7 mouse cellular contexts compared by ENCODE assay signal in the genomic region with DNA sequence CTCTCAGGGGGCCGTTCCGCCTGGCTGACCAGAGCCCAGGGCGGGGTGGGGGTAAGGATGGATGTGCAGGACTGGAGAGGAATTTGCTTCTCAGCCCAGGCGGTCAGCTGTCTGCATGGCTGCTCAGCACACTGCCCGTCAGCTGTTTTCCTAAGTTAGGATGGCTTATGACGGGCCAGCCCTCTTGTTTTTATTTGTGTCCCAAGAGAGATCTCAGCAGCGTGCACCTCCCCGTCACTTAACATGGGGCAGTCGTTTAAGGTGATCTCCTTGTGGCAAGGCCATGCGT. TPM values are rescaled to one million over a fixed set of nuclear protein-coding genes. Genes with fewer than 3 reads are reported as not detected.
DNase-seq lines count a peak whose midpoint lies in the region; ATAC-seq and TF ChIP-seq lines count a peak whose summit lies in the region.

No protein-coding gene starts in this region.

- TF ChIP-seq CTCF in bone marrow, adult 2 months (IDR thresholded peaks at IDR 0.05; ENCODE audit: control insufficient read depth, insufficient read depth, low read length) = no peak
- no peak for TF ChIP-seq CTCF in embryonic fibroblast, embryonic 13.5 days (IDR thresholded peaks at IDR 0.05; ENCODE audit: borderline replicate concordance, insufficient read depth, low read length)
- no peak for TF ChIP-seq CTCF in small intestine, adult 2 months (IDR thresholded peaks at IDR 0.05; ENCODE audit: extremely low read depth, insufficient read length, insufficient replicate concordance, low read depth, low read length)

- H3K4me3 ChIP-seq in bone marrow, adult 2 months (replicated peaks; ENCODE audit: control insufficient read depth, low read depth, low read length) = peak overlapping the region; percentile 95
- H3K4me3 ChIP-seq in embryonic fibroblast, embryonic 13.5 days (ENCODE audit: insufficient read depth, low read length) = peak overlapping the region; percentile 85
- peak overlapping the region; percentile 84; the same call in 1 of the 2 replicates for H3K4me3 ChIP-seq in hindbrain, embryonic 12.5 days
- H3K4me3 ChIP-seq in limb, embryonic 15.5 days = peak overlapping the region; percentile 91
- H3K4me3 ChIP-seq in small intestine, adult 2 months (ENCODE audit: low read depth, low read length) = peak overlapping the region; percentile 89

- no peak for ATAC-seq in hindbrain, embryonic 12.5 days (ENCODE audit: low FRiP score)
- peak; percentile 25; the same call in 1 of the 2 replicates for ATAC-seq in limb, embryonic 15.5 days (ENCODE audit: insufficient number of reproducible peaks, low FRiP score, low TSS enrichment, low read depth)

- no peaks in the 10 kb centered on the region for H3K36me3 ChIP-seq in hindbrain, embryonic 12.5 days
- peaks cover 6% of the 10 kb centered on the region; the same call in 1 of the 2 replicates for H3K36me3 ChIP-seq in limb, embryonic 15.5 days
- H3K36me3 ChIP-seq in small intestine, adult 2 months (ENCODE audit: control insufficient read depth, insufficient read depth, low read length) = no peaks in the 10 kb centered on the region

- no peaks in the 10 kb centered on the region for H3K27me3 ChIP-seq in hindbrain, embryonic 12.5 days
- no peaks in the 10 kb centered on the region for H3K27me3 ChIP-seq in limb, embryonic 15.5 days
- H3K27me3 ChIP-seq in small intestine, adult 2 months (ENCODE audit: control insufficient read depth, insufficient read depth, low read length) = no peaks in the 10 kb centered on the region

- 33% methylated on average over 10 of the region's 10 CpGs for WGBS in bone marrow, adult 2 months
- 21% methylated on average over 10 of the region's 10 CpGs for WGBS in hindbrain, embryonic 12.5 days
- WGBS in limb, embryonic 15.5 days = 34% methylated on average over 10 of the region's 10 CpGs
- 72% methylated on average over 10 of the region's 10 CpGs for WGBS in small intestine, adult 2 months

- H3K4me2 ChIP-seq in hindbrain, embryonic 12.5 days (replicated peaks) = peak overlapping the region; percentile 87
- peak overlapping the region; percentile 75 for H3K4me2 ChIP-seq in limb, embryonic 15.5 days

- H3K9me3 ChIP-seq in hindbrain, embryonic 12.5 days (replicated peaks) = no peaks in the 10 kb centered on the region
- no peaks in the 10 kb centered on the region for H3K9me3 ChIP-seq in limb, embryonic 15.5 days

- no peak for TF ChIP-seq POLR2A in bone marrow, adult 2 months (IDR thresholded peaks at IDR 0.05; ENCODE audit: borderline replicate concordance, control insufficient read depth, low read depth, low read length)
- no peak for TF ChIP-seq POLR2A in embryonic fibroblast, embryonic 13.5 days (IDR thresholded peaks at IDR 0.05; ENCODE audit: low read depth, low read length)
- TF ChIP-seq POLR2A in small intestine, adult 2 months (IDR thresholded peaks at IDR 0.05; ENCODE audit: low read depth, low read length) = no peak

- H3K9ac ChIP-seq in hindbrain, embryonic 12.5 days = peak overlapping the region; percentile 91; the same call in 1 of the 2 replicates
- peak overlapping the region; percentile 90; the same call in 1 of the 2 replicates for H3K9ac ChIP-seq in limb, embryonic 15.5 days

- no peak overlapping the region for H3K27ac ChIP-seq in bone marrow, adult 2 months (ENCODE audit: control insufficient read depth, insufficient read depth, low read depth, low read length, poor library complexity)
- H3K27ac ChIP-seq in embryonic fibroblast, embryonic 13.5 days (ENCODE audit: insufficient read depth, low read length) = no peak overlapping the region
- no peak overlapping the region for H3K27ac ChIP-seq in hindbrain, embryonic 12.5 days
- peak overlapping the region; percentile 79 for H3K27ac ChIP-seq in limb, embryonic 15.5 days
- peak overlapping the region; percentile 52 for H3K27ac ChIP-seq in small intestine, adult 2 months (ENCODE audit: insufficient read depth, low read depth, low read length)

- no peak for DNase-seq in spleen, adult 12 weeks (ENCODE audit: low spot score)
- DNase-seq in spleen, postnatal 36 days (ENCODE audit: low spot score in 2 of 2) = no peak

- peaks cover 2% of the 10 kb centered on the region; the same call in 1 of the 2 replicates for H3K4me1 ChIP-seq in bone marrow, adult 2 months (ENCODE audit: control insufficient read depth, insufficient read depth, low read length)
- H3K4me1 ChIP-seq in embryonic fibroblast, embryonic 13.5 days (ENCODE audit: control insufficient read depth, insufficient read depth, low read length) = no peaks in the 10 kb centered on the region; the same call in 1 of the 2 replicates
- peaks cover 37% of the 10 kb centered on the region for H3K4me1 ChIP-seq in hindbrain, embryonic 12.5 days
- peaks cover 52% of the 10 kb centered on the region for H3K4me1 ChIP-seq in limb, embryonic 15.5 days
- peaks cover 9% of the 10 kb centered on the region; the same call in 1 of the 2 replicates for H3K4me1 ChIP-seq in small intestine, adult 2 months (ENCODE audit: control insufficient read depth, insufficient read depth, insufficient read length, low read length)

RNA-seq across cellular contexts. Expression of gene Pxn, which starts 2.3 kb away (rescaled TPM):
- polyA plus RNA-seq in bone marrow, adult 2 months (2011; ENCODE audit: insufficient read depth, insufficient read length, low replicate concordance, missing spikeins) = 32.5 and 71.6 TPM in 2 replicates
- 25.7 and 35.2 TPM in 2 replicates for polyA plus RNA-seq in embryonic fibroblast, embryonic 13.5 days (2011; ENCODE audit: insufficient read length, low read depth, missing spikeins)
- 34.0 and 39.2 TPM in 2 replicates for polyA plus RNA-seq in hindbrain, embryonic 12.5 days (2016; fragmentation: Nextera tagmentation; extraction: Ambion mirVana)
- polyA plus RNA-seq in limb, embryonic 15.5 days (2015; fragmentation: Nextera tagmentation; extraction: Ambion mirVana) = 52.6 and 55.7 TPM in 2 replicates
- 65.1 and 136 TPM in 2 replicates for polyA plus RNA-seq in small intestine, adult 2 months (2012; rRNA removed)

RNA-seq across cellular contexts. Expression of gene Sirt4, which starts 24.3 kb away (rescaled TPM):
- 9.0 and 13.2 TPM in 2 replicates for polyA plus RNA-seq in bone marrow, adult 2 months (2011; ENCODE audit: insufficient read depth, insufficient read length, low replicate concordance, missing spikeins)
- polyA plus RNA-seq in embryonic fibroblast, embryonic 13.5 days (2011; ENCODE audit: insufficient read length, low read depth, missing spikeins) = 12.8 and 18.5 TPM in 2 replicates
- 23.1 and 24.7 TPM in 2 replicates for polyA plus RNA-seq in hindbrain, embryonic 12.5 days (2016; fragmentation: Nextera tagmentation; extraction: Ambion mirVana)
- 24.9 and 26.5 TPM in 2 replicates for polyA plus RNA-seq in limb, embryonic 15.5 days (2015; fragmentation: Nextera tagmentation; extraction: Ambion mirVana)
- 9.9 and 13.6 TPM in 2 replicates for polyA plus RNA-seq in small intestine, adult 2 months (2012; rRNA removed)

RNA-seq across cellular contexts. Expression of gene Pla2g1b, which starts 42.7 kb away (rescaled TPM):
- polyA plus RNA-seq in bone marrow, adult 2 months (2011; ENCODE audit: insufficient read depth, insufficient read length, low replicate concordance, missing spikeins) = 10.3 TPM in 1 of 2 replicates, not detected in the other
- polyA plus RNA-seq in embryonic fibroblast, embryonic 13.5 days (2011; ENCODE audit: insufficient read length, low read depth, missing spikeins) = not detected in 2 replicates
- polyA plus RNA-seq in hindbrain, embryonic 12.5 days (2016; fragmentation: Nextera tagmentation; extraction: Ambion mirVana) = not detected in 2 replicates
- polyA plus RNA-seq in limb, embryonic 15.5 days (2015; fragmentation: Nextera tagmentation; extraction: Ambion mirVana) = not detected in 2 replicates
- polyA plus RNA-seq in small intestine, adult 2 months (2012; rRNA removed) = 5.2 and 2,024 TPM in 2 replicates

RNA-seq across cellular contexts. Expression of gene Rplp0, which starts 50.5 kb away (rescaled TPM):
- polyA plus RNA-seq in bone marrow, adult 2 months (2011; ENCODE audit: insufficient read depth, insufficient read length, low replicate concordance, missing spikeins) = 1,167 and 1,244 TPM in 2 replicates
- polyA plus RNA-seq in embryonic fibroblast, embryonic 13.5 days (2011; ENCODE audit: insufficient read length, low read depth, missing spikeins) = 3,023 and 3,024 TPM in 2 replicates
- 819 and 900 TPM in 2 replicates for polyA plus RNA-seq in hindbrain, embryonic 12.5 days (2016; fragmentation: Nextera tagmentation; extraction: Ambion mirVana)
- 1,505 and 1,752 TPM in 2 replicates for polyA plus RNA-seq in limb, embryonic 15.5 days (2015; fragmentation: Nextera tagmentation; extraction: Ambion mirVana)
- polyA plus RNA-seq in small intestine, adult 2 months (2012; rRNA removed) = 1,193 and 2,017 TPM in 2 replicates

RNA-seq across cellular contexts. Expression of gene Gcn1l1, which starts 56.3 kb away (rescaled TPM):
- polyA plus RNA-seq in bone marrow, adult 2 months (2011; ENCODE audit: insufficient read depth, insufficient read length, low replicate concordance, missing spikeins) = 23.3 and 38.4 TPM in 2 replicates
- polyA plus RNA-seq in embryonic fibroblast, embryonic 13.5 days (2011; ENCODE audit: insufficient read length, low read depth, missing spikeins) = 39.5 and 40.7 TPM in 2 replicates
- polyA plus RNA-seq in hindbrain, embryonic 12.5 days (2016; fragmentation: Nextera tagmentation; extraction: Ambion mirVana) = 57.6 and 62.5 TPM in 2 replicates
- polyA plus RNA-seq in limb, embryonic 15.5 days (2015; fragmentation: Nextera tagmentation; extraction: Ambion mirVana) = 32.9 and 36.3 TPM in 2 replicates
- polyA plus RNA-seq in small intestine, adult 2 months (2012; rRNA removed) = 26.4 and 30.7 TPM in 2 replicates

Comparison
In these comparisons a context has a peak if more than half of its experiments do, and no peak if none do; other contexts are left out.
1. H3K27ac ChIP-seq: peak in limb, embryonic 15.5 days (single experiment) and small intestine, adult 2 months (single experiment); none in bone marrow, adult 2 months (single experiment), embryonic fibroblast, embryonic 13.5 days (single experiment) and hindbrain, embryonic 12.5 days (single experiment).
2. Peak in every context shown above with its lines, with median percentiles within 50 percentile points of each other: H3K4me3 ChIP-seq.